Mouse (Mus musculus) cerebellum, adult 8-10 months (tissue): ENCODE data around the gene Pced1b.
"Not testable (repeated sequence)": the region's sequence is repeated elsewhere in the genome, so short reads cannot be mapped to it uniquely, and the experiment has no call there.

ENCODE experiments used
- DNase-seq: peaks from one replicate; pipeline ENCODE4 v3.0.0; 2022

Pced1b gene

DNA sequence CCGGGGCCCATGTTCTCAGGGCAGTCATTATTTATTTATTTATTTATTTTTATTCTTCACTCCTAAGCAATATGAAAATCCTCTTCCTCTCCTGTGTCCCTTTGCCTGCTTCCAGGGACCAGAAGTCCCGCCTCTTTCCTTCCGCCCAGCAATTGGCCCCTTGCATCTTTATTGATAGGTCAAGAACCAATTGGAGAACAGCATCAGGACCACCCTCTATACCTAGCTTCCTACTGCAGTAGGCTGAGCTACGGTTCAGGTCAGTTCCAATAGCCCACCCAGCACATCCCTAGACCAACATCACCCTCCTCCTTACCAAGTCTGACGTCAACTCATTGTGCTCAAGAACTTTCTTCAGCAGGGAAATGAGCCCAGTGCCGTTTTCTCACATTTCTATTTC is 99.0 kb downstream of the Pced1b start:
- DNase-seq, result no peak

DNA sequence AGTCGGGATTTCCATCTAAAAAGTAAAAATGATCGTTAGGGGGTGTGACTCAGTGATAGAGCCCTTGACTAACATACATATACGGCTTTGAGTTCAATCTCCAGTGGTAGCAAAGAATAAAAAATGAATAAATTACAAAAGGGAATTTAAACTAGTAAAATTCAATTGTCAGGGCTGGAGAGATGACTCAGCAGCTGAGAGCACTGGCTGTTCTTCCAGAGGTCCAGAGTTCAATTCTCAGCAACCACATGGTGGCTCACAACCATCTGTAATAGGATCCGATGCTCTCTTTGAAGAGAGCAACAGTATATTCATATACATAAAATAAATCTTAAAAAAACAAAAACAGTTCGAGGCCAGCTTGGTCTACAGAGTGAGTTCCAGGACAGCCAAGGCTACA is 99.5 kb downstream of the Pced1b start:
- DNase-seq, result no peak

DNA sequence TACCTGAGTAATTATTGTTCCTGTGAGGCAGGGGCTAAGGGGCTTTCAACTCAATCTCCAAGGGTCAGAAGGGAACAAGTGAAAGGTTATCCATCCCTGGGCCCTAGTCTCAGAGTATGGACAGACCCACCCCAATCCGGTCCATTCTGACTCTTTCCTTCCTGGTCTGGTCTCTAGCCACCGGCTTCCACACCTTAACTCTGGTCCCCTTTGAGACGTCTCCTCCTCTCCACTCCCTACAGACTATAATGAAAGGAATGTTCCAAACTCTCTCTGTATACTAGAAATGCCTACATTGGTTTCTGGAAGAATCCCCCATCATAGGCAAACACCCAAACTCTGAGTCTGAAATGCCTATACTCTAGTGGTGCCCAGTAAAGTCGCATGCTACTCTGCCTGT is 100.0 kb downstream of the Pced1b start:
- DNase-seq, result no peak

DNA sequence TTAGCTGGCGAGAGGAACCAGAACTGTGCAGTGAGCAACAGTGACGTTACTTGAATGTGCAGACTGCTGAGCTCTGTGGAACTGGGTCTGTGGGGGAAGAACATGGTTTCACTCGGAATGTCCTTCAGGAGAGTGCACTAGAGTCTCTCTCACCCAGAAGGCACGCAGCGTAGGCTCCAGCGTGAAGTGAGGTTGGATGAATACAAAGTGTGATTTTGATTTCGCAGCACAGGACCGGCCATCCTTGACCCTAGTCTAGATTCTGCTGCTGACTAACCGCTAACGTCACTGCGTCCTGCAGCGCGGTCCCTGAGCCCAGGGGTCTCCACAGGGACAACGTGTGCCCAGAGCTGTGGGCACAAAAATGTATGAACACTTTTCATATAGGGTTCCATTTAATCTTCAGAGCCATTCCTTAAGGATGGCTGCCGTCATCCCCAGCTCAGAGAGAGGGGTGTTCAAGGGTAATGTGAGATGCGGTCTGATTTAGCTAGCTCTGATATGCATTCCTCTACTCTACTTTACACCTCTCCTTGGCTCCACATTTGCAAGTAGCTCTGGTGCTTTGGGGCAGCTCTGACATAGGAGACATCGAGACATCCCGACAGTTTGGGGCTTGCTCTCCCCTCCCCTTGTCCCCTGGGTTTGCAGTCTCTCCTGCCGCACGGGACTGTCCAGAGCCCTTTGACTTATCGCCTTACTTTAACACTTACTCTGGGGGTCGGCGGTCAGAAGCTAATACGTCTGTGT is 101.8 kb downstream of the Pced1b start:
- no peak for DNase-seq

DNA sequence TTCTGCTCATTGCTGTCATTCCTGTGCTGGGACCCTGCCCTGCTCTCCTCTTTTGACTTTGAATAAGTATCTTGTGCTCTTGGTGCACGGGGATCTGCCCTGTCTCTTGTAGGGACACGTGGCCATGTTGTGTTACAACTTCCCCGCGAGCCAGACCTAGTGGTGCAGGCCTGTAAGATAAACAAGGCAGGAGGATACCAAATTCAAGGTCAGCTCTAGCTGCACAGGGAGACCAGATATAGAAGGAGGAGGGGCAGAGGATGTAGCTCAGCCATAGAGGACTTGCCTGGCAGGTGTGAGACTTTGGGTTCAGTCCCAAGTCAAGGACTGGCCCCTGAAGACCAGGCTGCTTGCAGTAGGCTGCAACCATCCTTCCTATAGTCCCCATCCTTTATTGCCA is 103.6 kb downstream of the Pced1b start:
- no peak for DNase-seq

DNA sequence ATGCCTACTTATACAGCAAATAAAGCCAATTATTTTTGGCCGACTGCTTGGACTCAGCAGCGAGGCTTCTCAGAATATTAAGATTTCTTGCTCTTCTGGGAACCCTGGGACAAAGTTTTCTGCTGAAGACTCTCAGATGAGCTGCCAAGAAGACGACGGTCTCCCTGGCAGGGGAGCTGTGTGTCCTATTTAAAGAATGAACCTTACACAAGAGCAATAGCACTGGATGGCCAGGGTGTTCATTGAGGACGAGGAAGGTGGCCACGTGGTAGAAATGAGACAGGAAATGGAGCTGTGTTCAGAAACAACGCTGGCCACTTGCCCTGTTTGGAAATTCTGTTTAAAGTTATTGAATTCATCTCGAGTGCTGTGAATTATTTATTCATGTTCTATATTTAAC is 104.1 kb downstream of the Pced1b start:
- peak; percentile 6 for DNase-seq

DNA sequence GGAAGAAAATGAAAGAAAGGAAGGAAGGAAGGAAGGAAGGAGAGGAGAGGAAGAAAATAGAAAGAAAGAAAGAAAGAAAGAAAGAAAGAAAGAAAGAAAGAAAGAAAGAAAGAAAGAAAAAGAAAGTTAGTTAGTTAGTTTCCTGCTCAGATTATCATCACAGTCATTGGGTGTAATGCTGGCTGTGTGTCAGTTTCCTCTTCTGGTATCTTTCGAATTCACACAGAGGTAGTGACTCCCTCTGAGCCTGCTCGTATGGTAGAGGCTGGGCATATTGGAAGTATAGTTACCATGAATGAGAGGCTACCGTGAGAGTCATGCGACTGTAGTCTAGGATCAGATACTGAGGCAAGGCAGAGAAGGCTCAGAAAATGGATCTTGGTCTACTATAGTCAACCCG is 104.8 kb downstream of the Pced1b start:
- no peak for DNase-seq

DNA sequence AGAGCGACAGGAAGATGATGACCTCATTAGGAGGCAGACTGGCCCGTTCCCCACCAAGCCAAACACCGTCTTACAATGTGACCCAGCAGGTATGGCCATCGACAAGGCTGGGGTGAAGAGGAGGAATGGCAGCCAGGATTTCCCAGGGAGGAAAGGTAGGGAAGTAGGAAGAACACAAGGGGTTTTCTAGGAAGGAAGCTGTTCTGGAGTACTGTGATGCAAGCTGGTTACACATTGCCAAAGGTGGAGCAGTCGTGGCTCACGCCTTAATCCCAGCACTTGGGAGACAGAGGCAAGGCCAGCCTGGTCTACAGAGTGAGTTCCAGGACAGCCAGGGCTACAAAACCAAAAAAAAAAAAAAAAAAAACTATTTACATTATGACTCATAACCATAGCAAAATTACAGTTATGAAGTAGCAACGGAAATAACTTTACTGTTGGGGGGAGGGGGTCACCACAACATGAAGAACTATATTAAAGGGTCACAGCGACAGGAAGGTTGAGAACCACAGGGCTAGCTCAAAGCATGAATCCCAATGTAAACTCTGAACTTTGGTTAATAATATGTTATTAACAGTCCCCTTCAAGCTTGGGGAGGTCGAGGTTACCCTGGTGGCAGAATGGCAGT is 108.9 kb downstream of the Pced1b start:
- DNase-seq, result no peak

DNA sequence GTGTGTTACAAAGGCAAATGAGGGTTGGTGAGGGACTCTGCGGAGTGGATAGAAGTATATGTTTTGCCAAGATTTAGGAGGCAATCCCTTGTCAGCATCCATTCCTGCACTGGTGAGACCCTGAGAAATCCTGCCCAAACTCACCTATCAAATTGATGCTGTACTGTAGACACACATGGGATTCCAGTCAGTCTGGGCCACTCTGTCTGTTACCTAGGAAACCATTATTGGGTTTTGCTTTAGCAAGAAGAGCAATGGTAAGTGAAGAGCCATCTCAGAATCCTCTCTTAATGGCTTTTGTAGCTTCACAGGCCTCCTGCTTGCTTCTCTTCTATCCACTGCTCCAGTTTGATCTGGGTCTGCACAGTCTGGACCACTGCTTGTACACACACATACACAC is 110.1 kb downstream of the Pced1b start:
- no peak for DNase-seq

DNA sequence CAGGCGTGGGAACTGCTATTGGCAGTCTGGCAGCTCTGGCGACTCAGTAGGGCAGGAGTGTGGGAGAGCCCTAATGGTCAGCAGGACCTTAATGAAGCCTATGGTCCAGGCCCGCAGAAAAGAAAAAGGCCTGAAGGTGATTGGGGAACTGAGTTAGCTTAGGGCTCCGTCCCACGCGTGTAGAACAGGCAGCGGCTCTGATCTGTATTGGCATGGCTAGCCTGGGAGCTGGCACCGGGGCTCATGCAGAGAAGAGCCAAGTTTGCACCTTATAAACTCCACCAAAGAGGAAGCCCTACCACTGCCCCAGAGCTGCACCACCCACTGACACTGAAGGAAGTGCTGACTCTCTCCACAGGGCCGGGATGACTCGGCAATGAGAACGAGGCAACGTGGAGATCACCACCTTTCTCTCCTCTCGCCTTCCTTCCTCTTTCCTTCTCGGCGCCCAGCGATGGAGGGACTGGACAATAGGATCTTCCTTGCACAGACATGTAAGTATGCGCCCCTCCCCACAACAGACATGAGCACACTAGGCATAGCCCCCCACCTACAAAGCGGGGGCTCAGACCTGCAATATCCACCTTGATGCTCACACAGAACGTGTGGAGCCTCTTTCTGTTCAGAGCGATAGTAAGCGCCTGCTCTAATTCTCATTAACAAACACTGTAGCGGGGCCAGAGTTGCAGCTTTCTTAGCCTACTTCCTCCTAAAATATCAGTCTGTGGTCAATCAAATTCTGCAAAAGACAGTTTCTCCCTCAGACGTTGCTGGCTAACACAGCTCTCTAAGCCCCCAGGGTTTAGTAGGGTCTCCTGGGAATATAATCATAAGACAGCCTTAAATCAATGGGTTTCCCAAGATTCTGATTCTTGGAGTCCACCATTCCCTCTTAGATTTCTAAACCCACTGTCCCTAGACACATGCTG is 114.2 kb downstream of the Pced1b start:
- DNase-seq, result no peak

DNA sequence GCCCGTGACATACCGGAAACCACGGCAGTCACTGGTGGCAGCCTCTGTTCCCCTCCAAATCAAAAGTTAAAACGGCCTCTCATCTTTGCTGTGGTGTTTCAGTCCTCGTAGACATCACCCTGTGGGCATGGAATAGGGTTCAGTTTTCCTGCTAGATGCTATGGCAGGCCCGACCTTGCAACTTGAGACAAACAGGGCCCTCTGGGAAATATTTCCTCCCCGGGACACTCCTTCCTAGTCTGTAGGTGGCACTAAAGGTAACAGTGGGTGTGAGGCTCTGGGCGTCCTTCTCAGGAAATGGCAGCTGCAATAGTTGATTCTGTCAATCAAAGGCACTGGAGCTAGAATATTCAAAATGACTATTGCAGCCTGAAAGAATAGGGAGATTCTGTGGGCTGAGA is 114.9 kb downstream of the Pced1b start:
- DNase-seq, result no peak

DNA sequence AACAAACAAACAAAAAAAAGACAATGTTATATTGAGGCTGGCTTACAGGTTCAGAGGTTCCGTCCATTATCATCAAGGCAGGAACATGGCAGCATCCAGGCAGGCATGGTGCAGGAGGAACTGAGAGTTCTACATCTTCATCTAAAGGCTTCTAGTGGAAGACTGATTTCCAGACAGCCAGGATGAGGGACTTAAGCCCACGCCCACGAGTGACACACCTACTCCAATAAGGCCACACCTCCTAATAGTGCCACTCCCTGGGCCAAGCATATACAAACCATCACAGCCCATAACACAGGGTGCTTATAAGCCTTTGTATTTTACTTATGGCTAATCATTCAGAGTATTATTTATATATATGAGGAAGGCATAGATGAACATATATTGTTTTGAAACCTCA is 117.4 kb downstream of the Pced1b start:
- not testable (repeated sequence) for DNase-seq

DNA sequence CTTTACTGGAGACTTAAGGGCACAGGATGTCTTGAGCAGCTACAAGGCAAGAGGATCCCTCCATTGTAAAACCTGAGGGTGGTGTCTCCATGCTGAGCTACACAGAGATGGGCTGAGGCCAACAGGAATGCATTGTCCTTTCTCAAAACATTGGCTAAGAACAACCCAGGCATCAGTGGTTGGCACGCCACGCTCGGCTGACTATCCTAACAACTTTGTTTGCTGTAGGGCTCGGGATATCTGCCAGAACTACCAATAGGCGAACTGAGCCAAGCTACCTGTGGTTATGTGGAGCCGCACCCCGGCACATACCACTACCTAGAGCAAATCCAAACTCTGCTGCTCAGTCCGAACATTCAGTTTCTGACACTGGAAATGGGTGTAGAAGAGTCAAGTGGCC is 118.1 kb downstream of the Pced1b start:
- no peak for DNase-seq

DNA sequence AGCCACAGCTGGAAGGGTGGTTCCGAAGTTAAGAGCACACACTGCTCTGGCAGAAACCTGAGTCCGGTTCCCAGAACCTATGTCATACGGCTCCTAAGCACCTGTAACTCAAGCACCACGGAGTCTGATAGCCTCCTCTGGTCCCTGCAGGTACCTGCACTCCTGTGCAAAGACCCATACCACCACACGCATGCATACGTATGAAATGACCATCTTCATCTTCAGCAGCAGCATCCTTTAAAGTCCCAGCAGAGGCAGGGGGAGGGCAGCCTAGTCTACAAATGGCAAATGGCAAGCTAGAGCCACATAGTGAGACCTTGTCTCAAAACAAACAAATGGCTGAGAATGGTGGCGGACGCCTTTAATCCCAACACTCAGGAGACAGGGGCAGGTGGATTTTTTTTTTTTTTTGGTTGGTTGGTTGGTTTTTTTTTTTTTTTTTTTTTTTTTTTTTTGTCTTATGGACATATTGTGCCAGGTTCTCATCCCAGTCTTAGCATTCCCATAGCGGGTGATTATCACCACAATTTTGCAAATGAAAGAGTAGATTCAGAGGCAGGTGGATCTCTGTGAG is 121.2 kb downstream of the Pced1b start:
- DNase-seq, result no peak

DNA sequence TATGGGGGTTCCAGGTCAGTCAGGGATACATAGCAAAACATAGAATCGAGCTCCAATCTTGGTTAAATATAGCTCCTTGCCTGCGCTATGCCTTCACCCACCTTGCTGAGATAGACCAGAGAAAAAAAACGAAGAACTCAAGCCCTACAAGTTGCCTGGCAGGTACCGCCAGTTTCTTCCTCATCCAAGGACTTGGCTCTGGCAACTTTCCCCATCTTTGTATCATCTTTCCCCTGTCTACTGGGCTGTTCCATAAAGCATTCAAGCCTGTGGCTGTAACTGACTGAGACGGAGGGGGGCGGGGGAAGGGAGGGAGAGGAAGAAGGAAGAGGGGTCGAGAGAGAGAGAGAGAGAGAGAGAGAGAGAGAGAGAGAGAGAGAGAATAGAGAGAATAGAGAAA is 121.7 kb downstream of the Pced1b start:
- no peak for DNase-seq

DNA sequence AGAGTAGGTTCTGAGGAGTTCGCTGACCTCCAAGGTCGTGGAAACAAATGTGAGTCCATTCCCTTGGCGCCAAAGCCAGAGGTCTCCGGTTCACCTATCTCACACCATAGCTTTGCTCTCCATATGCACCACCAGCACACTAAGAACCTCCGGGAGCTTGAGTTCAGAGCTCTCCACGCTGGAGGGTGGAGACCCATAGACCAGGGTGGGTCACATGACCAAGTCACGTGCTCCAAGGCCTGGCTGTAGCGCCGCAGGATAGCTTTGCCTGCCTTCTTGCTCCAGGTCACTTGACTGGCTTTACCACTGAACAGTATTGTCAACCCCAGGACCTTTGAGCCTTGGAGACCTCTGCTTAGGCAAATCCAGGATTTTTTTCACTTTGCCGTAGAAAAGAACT is 122.2 kb downstream of the Pced1b start:
- no peak for DNase-seq

DNA sequence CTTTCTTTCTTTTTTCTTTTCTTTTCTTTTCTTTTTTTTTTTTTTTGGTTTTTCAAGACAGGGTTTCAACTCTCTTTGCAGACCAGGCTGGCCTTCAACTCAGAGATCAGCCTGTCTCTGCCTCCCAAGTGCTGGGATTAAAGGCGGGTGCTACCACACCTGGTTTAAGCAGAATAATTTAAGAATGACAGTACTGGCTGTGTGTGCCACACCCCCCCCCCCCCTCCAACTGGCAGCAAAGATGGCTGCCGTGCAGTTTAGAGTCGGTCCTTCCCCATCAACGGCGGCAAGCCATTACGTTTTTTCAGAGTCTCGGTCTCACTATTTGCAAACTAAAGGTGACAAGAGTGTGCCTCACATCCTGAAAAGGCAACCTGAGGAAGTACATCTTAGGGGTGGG is 124.0 kb downstream of the Pced1b start:
- DNase-seq, result no peak

DNA sequence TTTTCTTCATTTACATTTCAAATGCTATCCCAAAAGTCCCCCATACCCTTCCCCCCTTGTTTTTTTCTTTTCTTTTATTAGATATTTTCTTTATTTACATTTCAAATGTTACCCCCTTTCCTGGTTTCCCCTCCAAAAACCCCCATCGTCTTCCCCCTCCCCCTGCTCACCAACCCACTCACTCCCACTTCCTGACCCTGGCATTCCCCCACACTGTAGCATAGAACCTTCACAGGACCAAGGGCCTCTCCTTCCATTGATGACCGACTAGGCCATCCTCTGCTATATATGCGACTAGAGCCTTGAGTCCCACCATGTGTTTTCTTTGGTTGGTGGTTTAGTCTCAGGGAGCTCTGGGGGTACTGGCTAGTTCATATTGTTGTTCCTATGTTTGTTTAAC is 125.1 kb downstream of the Pced1b start:
- DNase-seq, result not testable (repeated sequence)

DNA sequence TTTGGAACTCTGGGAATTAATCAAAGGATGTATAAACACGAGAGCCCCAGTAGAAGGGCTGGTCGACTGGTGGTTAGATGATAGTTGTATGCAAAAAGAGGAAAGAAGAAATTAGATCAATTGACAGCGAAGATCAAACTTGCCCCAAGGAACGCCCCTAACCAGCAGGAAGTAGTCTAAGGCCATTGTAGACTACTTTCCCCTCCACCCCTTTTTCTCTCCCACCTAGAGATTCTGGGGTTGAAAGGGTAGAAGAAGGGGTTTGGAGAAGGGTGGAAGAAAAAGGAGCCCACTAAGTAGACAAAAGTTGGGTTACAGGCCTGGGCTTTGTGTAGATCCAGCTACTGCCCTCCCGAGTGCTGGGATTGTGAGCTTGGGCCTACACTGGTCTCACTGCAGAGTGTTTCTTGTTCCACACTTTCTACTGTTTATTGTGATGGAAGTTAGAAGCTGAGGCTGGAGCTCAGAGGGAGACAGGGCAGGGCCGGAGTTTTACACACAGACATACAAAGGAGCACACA is 125.8 kb downstream of the Pced1b start:
- no peak for DNase-seq

DNA sequence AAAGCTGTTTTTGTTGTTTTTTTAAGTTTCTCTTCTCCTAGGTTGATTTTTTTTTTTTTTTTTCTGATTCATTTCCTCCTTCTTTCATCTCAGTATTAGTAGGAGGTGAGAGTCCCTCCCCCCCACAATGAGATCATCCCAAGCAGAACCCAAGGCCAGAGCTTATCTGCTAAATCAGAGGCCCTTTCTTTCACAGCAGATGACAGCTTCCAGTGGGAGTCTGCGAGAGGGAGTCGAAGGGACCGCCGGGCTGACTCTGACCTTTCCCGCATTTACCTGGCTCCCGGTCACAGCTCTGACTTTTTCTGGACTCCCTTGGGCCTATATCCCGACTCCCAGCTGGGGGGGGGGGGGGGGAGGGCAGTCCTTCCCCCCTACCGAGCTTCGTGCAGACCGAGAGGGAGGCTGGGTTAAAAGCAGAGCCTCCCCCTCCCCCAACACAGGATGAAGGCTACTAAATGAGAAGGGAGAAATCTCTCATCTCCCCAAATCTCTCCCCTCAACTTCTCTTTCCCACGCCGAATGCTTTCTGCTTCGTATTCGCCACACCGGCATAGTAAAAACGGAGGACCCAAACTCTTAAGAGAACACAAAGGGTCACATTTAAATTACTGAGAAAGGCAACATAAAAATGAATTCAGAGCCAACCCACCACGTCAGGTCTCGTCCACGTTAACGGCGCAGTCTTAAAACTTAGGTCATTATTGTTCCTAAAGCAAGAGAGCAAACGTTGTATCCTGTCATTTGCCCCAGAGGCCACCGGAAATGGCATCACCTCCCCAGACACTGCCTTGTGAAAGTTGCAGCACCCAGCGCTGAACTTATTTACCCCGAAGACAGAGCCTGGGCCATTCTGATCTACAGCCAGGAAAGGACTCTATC is 126.5 kb downstream of the Pced1b start:
- DNase-seq, result no peak

DNA sequence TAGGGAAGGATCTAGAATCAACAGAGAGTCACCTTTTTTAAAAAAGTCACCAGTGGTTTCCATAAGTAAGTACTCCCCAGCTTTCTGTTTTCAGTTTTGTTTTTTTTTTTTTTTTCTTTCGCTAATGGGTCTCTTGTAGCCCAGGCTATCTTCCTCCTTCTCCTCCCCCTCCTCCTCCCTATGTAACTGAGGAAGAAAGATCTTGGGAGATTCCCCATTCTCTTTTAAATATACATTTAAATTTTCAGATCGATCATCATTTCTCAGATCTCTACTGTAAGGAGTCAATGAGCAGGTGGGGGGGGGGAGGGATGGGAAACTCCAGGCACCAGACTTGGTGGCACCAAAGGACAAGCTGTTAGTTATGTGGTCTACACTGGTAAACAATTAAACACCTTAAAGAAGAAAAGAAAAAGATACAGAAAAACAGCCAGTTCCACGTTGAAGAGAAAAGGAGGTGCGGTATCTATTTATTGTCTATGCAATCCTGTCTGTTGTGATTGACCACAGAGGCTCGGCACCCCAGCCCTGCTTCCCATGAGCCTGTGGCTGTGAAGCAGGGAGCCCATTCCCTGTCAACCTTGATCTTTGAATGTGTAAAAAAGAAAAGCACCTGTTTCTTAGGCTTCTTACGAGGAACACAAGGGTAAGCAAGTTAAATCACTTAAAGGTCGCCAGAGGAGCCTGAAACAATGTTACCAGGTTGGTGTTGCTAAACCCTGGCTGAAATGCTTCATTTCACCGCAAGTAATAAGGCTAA is 127.4 kb downstream of the Pced1b start:
- no peak for DNase-seq
